Mouse (Mus musculus): Measurements from ENCODE around the gene Tekt2. TPM values are rescaled to one million over a fixed set of nuclear protein-coding genes. Genes with fewer than 3 reads are reported as not detected.

Gene Tekt2
- 10.2 and 10.3 TPM in 2 replicates for polyA plus RNA-seq (2015; fragmentation: Nextera tagmentation; extraction: Ambion mirVana)

GRCm38 (mm10) chr4:126325281-126325861 lies at the start of gene Tekt2:
Tekt2 (minus strand) TSS chr4:126325688.

GRCm38 (mm10) chr4:126321111-126321853 lies 4.2 kb downstream of the Tekt2 start, which contains the start of gene Adprhl2:
Adprhl2 (minus strand) TSS chr4:126321703.

GRCm38 (mm10) chr4:126286492-126286891 lies 39.0 kb downstream of the Tekt2 start, which contains the start of gene Col8a2:
Col8a2 (plus strand) TSS chr4:126286793.

Other genes with a start within 250 kb of the Tekt2 start
- 43.2 and 47.8 TPM in 2 replicates for gene Lsm10, start 229.1 kb downstream of the Tekt2 start, polyA plus RNA-seq (2015; fragmentation: Nextera tagmentation; extraction: Ambion mirVana)
- 19.1 and 20.2 TPM in 2 replicates for gene Stk40, start 221.7 kb downstream of the Tekt2 start, polyA plus RNA-seq (2015; fragmentation: Nextera tagmentation; extraction: Ambion mirVana)
- gene Eva1b, start 177.9 kb downstream of the Tekt2 start, polyA plus RNA-seq (2015; fragmentation: Nextera tagmentation; extraction: Ambion mirVana): 16.1 and 18.8 TPM in 2 replicates
- 2.2 and 2.5 TPM in 2 replicates for gene Sh3d21, start 162.2 kb downstream of the Tekt2 start, polyA plus RNA-seq (2015; fragmentation: Nextera tagmentation; extraction: Ambion mirVana)
- gene Thrap3, start 122.9 kb downstream of the Tekt2 start, polyA plus RNA-seq (2015; fragmentation: Nextera tagmentation; extraction: Ambion mirVana): 92.2 and 93.3 TPM in 2 replicates
- 66.0 and 69.6 TPM in 2 replicates for gene Map7d1, start 69.3 kb downstream of the Tekt2 start, polyA plus RNA-seq (2015; fragmentation: Nextera tagmentation; extraction: Ambion mirVana)
- 184 and 191 TPM in 2 replicates for gene Trappc3, start 63.4 kb downstream of the Tekt2 start, polyA plus RNA-seq (2015; fragmentation: Nextera tagmentation; extraction: Ambion mirVana)
- gene Col8a2, start 38.9 kb downstream of the Tekt2 start, polyA plus RNA-seq (2015; fragmentation: Nextera tagmentation; extraction: Ambion mirVana): 5.4 and 8.0 TPM in 2 replicates
- 61.4 and 65.5 TPM in 2 replicates for gene Adprhl2, start 4.0 kb downstream of the Tekt2 start, polyA plus RNA-seq (2015; fragmentation: Nextera tagmentation; extraction: Ambion mirVana)
- gene Ago3, start 103.9 kb upstream of the Tekt2 start, polyA plus RNA-seq (2015; fragmentation: Nextera tagmentation; extraction: Ambion mirVana): 11.9 and 12.7 TPM in 2 replicates
- 6.5 and 8.2 TPM in 2 replicates for gene Ago1, start 142.9 kb upstream of the Tekt2 start, polyA plus RNA-seq (2015; fragmentation: Nextera tagmentation; extraction: Ambion mirVana)
- 3.3 and 4.0 TPM in 2 replicates for gene Ago4, start 207.8 kb upstream of the Tekt2 start, polyA plus RNA-seq (2015; fragmentation: Nextera tagmentation; extraction: Ambion mirVana)
- 2.6 and 3.2 TPM in 2 replicates for gene Clspn, start 231.2 kb upstream of the Tekt2 start, polyA plus RNA-seq (2015; fragmentation: Nextera tagmentation; extraction: Ambion mirVana)